Mouse (Mus musculus) lung, embryonic 16.5 days (tissue): ENCODE data around the gene Gla. TPM values are rescaled to one million over a fixed set of nuclear protein-coding genes. Genes with fewer than 3 reads are reported as not detected.

ENCODE experiments used
- ATAC-seq: fragments of 200-750 bp; cut with Nextera tagmentation; 2 replicates; pipeline ENCODE4 v1.8.0; 2017; ENCODE audit warnings: low read depth, mild to moderate bottlenecking, moderate library complexity
- H3K27ac ChIP-seq: fragments of 300-500 bp; sonication (generic); 2 replicates; pipeline ENCODE4 v1.5.1; 2014; ENCODE audit warnings: mild to moderate bottlenecking, control low read depth, low read length
- H3K27me3 ChIP-seq: fragments of 300-500 bp; sonication (generic); 2 replicates; pipeline ENCODE4 v1.6.1; 2014; ENCODE audit warnings: low read depth, low read length, mixed read lengths; ENCODE audit not compliant: control insufficient read depth, insufficient read depth
- H3K36me3 ChIP-seq: fragments of 300-500 bp; sonication (generic); 2 replicates; pipeline ENCODE4 v1.6.1; 2014; ENCODE audit warnings: low read length; ENCODE audit not compliant: control insufficient read depth, insufficient read depth
- H3K4me1 ChIP-seq: fragments of 300-500 bp; sonication (generic); replicated peaks from 2 replicates; pipeline ENCODE4 v1.6.1; 2014; ENCODE audit warnings: low read length, mixed read lengths; ENCODE audit not compliant: control insufficient read depth, insufficient read depth
- H3K4me2 ChIP-seq: fragments of 300-500 bp; sonication (generic); 2 replicates; pipeline ENCODE4 v1.6.1; 2014; ENCODE audit warnings: low read depth, low read length, control low read depth
- H3K4me3 ChIP-seq: fragments of 300-500 bp; sonication (generic); 2 replicates; pipeline ENCODE4 v1.5.1; 2014; ENCODE audit warnings: mild to moderate bottlenecking, low read length, control low read depth
- H3K9ac ChIP-seq: fragments of 300-500 bp; sonication (generic); 2 replicates; pipeline ENCODE4 v1.6.1; 2014; ENCODE audit warnings: low read length, control low read depth
- H3K9me3 ChIP-seq: fragments of 300-500 bp; sonication (generic); 2 replicates; pipeline ENCODE4 v1.6.1; 2016; ENCODE audit warnings: low read length; ENCODE audit not compliant: control insufficient read depth
- WGBS: fragments of 180-500 bp; shearing (Covaris S2); extraction: QIAGEN DNeasy Blood & Tissue Kit; methylation state at CpG from one replicate; pipeline ENCODE4 v1.1.7; 2014; 5-methylcytosine and 5-hydroxymethylcytosine counted together
- polyA plus RNA-seq: library from polyadenylated mRNA; unstranded; fragments of >200 nt; fragmentation: Nextera tagmentation; extraction: Ambion mirVana; gene quantifications from 2 replicates; pipeline ENCODE4 v1.2.1, GENCODE M21; 2015

Gla gene
- 6.9 TPM in 2 replicates for polyA plus RNA-seq

DNA sequence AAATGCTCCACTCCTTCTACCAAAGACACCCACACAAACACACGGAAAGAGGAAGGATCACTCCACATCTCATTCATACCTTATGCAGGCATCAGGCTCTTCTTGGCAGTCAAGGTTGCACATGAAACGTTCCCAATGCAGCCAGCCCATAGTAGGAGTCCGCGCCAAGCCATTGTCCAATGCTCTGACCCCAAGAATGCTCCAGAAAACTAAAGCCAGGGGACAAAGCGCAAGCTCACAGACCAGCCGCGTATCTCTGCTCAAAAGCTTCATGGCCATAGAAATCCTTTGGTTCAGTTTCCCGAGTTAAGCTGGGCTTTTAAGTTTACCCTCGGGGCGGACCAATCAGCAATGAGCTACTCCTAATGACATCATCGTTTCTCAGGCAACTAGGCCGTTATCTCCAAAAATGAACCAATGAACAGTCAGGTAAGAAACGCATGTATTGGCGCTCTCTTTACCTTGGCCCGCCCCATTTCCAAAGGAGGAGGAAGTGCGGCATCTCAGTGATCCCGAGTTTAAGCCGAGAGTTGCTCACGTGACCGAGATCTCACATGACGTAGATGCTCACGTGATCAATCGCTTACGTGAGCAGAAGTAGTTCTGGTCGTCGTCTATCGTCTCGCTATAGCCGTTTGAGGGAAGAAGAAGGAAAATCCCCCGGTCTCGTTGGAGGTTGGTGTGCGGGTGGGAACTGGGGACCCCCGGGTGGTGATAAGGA is at the start of gene Gla, which contains the start of gene Hnrnph2:
Gla (minus strand) TSS at position 467 of the 721 bp plus-strand sequence.
Hnrnph2 (plus strand) TSS at position 521 of the 721 bp plus-strand sequence.
- peak within 1 kb of the TSS; percentile 75 for H3K9ac ChIP-seq
- no peaks in the 10 kb centered on the region for H3K36me3 ChIP-seq
- H3K27ac ChIP-seq = peak within 1 kb of the TSS; percentile 91
- 13% methylated on average over 33 of the region's 33 CpGs for WGBS
- H3K27me3 ChIP-seq = no peaks in the 10 kb centered on the region
- ATAC-seq = peak; percentile 98
- 0 out of 2 replicates have a peak, but pooled peaks cover 3% of the 10 kb centered on the region for H3K4me1 ChIP-seq
- no peaks in the 10 kb centered on the region for H3K9me3 ChIP-seq
- peak within 1 kb of the TSS; percentile 62 for H3K4me3 ChIP-seq
- H3K4me2 ChIP-seq = peak within 1 kb of the TSS; percentile 65

DNA sequence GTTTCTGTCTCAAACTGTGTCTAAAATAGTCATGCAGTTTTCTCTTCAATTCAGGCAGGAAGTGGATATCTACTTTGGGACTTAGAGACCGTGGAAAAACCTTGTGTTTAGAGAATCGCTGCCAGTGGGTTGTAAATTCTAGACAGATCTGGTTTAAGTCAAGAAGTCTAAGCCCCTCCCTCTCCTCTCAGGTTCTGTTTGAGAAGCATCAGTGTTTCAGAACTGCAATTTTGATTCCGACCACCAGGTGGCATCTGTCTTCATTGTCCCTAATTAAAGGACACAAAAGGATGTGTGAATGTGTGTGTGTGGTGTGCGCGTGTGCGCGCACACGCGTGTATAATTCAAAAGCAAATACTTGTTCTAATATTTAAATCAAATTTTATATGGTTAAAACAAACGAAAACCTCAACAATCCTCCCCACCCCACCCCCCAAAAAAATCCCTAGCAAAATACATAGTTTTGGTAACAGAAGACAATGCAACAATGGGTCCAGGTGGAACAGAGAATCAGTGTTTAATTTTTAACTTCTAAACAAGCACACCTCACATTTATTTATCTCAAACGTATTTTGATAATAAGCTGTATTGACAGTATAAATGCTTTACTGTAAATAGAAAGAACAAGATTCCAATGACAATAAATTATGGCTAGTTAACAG is 47.2 kb upstream of the Gla start:
- Histone ChIP-seq H3K9ac (no peak overlapping the region), H3K27me3 (no peaks in the 10 kb centered on the region), H3K4me1 (no peaks in the 10 kb centered on the region), H3K9me3 (no peaks in the 10 kb centered on the region), H3K4me3 (no peak overlapping the region), H3K27ac (no peak overlapping the region), H3K36me3 (no peaks in the 10 kb centered on the region), H3K4me2 (0 out of 2 replicates have a peak overlapping the region, but pooled peaks have one; percentile 4)
- WGBS = 23% methylated on average over 11 of the region's 11 CpGs
- ATAC-seq = peak; percentile 71; the same call in 1 of the 2 replicates

DNA sequence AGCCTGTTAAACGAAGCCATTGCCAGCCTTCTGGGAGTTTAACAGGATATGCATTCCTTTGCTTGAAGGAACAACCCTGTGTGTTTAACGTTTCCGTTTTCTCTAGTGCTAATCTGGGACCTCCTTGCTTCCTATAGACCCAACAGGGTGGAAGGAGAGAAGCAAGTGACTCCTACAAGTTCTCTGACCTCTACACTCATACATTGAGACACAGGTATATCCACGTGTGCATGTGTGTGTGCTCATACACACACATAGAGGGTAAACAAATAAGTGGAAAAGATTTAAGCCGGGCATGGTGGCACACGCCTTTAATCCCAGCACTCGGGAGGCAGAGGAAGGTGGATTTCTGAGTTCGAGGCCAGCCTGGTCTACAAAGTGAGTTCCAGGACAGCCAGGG is 46.5 kb upstream of the Gla start:
- H3K36me3 ChIP-seq = no peaks in the 10 kb centered on the region
- H3K4me1 ChIP-seq = no peaks in the 10 kb centered on the region
- H3K9me3 ChIP-seq = no peaks in the 10 kb centered on the region
- H3K27ac ChIP-seq = no peak overlapping the region
- no peak overlapping the region for H3K9ac ChIP-seq
- H3K27me3 ChIP-seq = no peaks in the 10 kb centered on the region
- 64% methylated on average over 8 of the region's 8 CpGs for WGBS
- H3K4me3 ChIP-seq = no peak overlapping the region
- no peak for ATAC-seq
- no peak overlapping the region for H3K4me2 ChIP-seq

DNA sequence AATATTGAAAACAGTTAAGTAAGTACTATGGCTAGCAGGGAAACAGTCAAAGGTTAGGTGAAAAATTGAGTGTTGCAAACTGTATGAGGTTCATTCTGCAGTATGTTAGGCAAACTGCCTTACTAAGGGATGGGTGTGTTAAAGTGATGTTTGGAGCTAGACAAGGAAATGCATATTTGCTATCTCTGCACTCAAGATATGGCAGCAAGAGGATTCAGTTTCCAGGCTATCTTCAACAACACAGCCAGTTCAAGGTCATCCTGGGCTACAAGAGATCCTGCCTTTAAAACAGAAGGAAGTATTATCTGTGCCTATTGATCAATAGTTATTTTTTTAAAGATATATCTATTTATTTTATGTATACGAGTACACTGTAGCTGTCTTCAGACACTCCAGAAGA is 45.4 kb upstream of the Gla start:
- Histone ChIP-seq H3K9ac (no peak overlapping the region), H3K36me3 (no peaks in the 10 kb centered on the region), H3K4me2 (no peak overlapping the region), H3K27me3 (no peaks in the 10 kb centered on the region), H3K4me3 (no peak overlapping the region), H3K9me3 (no peaks in the 10 kb centered on the region), H3K4me1 (no peaks in the 10 kb centered on the region), H3K27ac (no peak overlapping the region)
- no peak for ATAC-seq
- 87% methylated on average over 1 of the region's 1 CpGs for WGBS

DNA sequence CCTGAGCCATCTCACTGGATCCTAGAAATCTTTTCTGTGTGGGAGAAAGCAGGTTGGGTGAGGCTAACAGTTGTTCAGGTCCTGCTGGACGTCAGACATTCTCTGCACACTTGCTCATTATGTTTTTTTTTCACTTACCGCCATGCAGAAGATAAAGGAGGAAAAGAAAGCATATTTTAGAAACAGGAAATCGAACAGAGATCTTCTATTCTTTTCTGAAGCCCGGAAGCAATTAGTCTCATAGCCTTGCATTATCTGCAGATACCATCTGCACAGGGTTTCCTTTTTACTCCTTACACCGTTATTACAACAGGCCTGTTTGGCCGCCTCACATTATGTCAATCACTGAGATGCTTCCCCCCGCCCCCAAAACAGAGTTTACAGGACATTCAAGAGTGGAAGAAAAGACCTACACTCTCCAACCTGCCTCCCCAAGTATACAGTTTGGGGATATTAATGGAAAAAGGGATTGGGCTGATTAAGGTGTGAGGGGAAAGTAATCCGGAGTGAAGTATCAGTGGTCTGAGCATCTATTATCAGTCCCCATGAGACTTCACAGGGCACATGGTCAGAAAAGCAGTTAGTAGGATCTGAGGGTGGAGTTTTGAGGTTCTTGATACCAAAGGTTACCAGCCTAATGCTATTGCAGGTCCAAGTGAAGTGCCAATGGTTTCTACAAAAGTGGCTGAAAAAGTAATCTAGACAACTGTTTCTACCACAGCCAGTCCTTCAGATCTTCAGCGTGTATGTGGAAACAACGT is 40.3 kb upstream of the Gla start:
- ATAC-seq = peak; percentile 66
- 53% methylated on average over 10 of the region's 10 CpGs for WGBS

DNA sequence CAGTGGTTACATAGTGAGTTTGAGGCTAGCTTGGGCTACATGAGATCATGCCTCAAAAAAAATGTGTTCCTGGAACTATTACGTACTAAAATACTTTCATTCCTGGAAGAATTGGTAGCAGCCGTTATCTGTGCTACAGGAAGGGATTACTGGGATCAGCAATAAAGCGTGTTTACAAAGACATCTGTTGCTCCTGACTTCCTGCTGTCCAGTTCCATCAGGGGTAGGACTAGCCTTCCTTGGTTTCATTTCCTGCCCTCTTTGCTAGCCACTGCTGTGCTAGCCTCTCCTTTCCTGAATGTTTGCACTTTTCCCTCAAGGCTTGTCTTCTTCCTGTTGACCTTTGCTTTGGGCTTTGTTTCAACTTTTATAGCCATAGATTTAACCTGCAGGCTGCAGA is 34.9 kb upstream of the Gla start:
- Histone ChIP-seq H3K4me1 (no peaks in the 10 kb centered on the region), H3K9me3 (no peaks in the 10 kb centered on the region), H3K4me3 (no peak overlapping the region), H3K4me2 (no peak overlapping the region), H3K27me3 (no peaks in the 10 kb centered on the region), H3K9ac (no peak overlapping the region), H3K27ac (peak overlapping the region; percentile 61), H3K36me3 (no peaks in the 10 kb centered on the region)
- 40% methylated on average over 3 of the region's 3 CpGs for WGBS
- ATAC-seq = peak; percentile 31; the same call in 1 of the 2 replicates

More for the DNA sequence above, 40.3 kb upstream of the Gla start:
- Histone ChIP-seq H3K9ac (no peak overlapping the region), H3K4me1 (no peaks in the 10 kb centered on the region), H3K9me3 (no peaks in the 10 kb centered on the region), H3K36me3 (no peaks in the 10 kb centered on the region), H3K27me3 (no peaks in the 10 kb centered on the region), H3K4me3 (no peak overlapping the region), H3K27ac (peak overlapping the region; percentile 39), H3K4me2 (no peak overlapping the region)

DNA sequence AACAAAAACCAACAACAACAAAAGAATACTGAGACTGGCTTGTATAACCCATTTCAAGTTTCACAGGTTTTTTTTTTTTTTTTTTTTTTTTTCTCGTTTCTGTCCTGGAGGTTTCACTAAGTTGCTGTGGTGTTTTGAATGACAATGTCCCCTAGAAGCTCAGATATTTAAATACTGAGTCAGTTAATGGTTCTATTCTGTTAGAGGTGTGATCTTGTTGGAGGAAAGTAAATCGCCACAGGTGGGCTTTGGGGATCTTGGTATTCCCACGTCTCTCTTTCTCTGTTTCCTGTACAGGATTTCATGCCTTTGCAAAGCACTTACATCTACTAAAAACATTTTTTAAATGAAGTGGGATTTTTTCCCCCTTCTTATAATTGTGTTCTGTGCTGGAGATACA is 34.2 kb upstream of the Gla start:
- no peaks in the 10 kb centered on the region for H3K9me3 ChIP-seq
- H3K27ac ChIP-seq = no peak overlapping the region
- WGBS = 65% methylated on average over 3 of the region's 3 CpGs
- no peaks in the 10 kb centered on the region for H3K36me3 ChIP-seq
- no peaks in the 10 kb centered on the region for H3K27me3 ChIP-seq
- H3K4me3 ChIP-seq = no peak overlapping the region
- H3K4me2 ChIP-seq = no peak overlapping the region
- no peak overlapping the region for H3K9ac ChIP-seq
- ATAC-seq = no peak
- no peaks in the 10 kb centered on the region for H3K4me1 ChIP-seq

DNA sequence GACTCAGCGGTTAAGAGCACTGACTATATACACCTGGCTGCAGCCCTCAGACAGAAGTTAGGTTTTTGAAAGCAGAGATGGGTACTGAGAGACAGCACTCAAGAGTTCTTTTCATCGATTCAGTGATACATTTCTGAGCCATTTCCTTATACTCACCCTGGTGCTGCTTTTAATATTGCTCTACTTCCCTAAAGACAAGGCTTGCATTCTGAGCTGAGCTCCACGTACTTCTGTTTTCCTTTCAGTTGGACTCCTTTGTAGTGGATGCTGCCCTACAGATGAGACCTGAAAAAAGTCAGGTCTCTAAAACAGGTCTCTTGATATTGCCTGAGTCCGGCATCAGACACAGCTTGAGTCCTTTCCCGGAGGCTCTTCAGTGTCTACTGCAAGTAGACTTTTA is 31.8 kb upstream of the Gla start:
- Histone ChIP-seq H3K4me2 (no peak overlapping the region), H3K27ac (no peak overlapping the region), H3K4me1 (no peaks in the 10 kb centered on the region), H3K9ac (no peak overlapping the region), H3K4me3 (no peak overlapping the region), H3K9me3 (no peaks in the 10 kb centered on the region), H3K27me3 (no peaks in the 10 kb centered on the region), H3K36me3 (no peaks in the 10 kb centered on the region)
- WGBS = 91% methylated on average over 5 of the region's 5 CpGs
- no peak for ATAC-seq

DNA sequence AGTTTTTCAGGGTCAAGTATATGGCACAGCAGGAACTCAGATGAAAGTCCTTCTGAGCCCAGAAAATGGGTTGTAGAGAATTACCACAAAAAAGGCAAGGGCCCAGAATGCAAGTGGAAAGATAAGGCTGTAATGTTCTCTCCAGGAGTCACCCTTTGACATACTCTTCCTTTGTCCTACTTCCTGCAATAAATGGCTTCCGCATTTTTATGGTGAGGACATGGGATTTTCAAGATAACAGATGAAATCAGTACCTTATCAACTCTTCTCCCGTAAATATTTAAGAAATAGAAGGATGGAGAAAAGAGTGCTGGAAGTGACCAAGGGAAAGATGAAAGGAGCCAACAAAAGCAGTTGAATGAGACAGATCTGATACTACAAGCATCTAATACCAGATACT is 27.3 kb upstream of the Gla start:
- Histone ChIP-seq H3K27me3 (no peaks in the 10 kb centered on the region), H3K9ac (no peak overlapping the region), H3K27ac (no peak overlapping the region), H3K9me3 (no peaks in the 10 kb centered on the region), H3K4me3 (no peak overlapping the region), H3K4me2 (no peak overlapping the region), H3K36me3 (no peaks in the 10 kb centered on the region), H3K4me1 (no peaks in the 10 kb centered on the region)
- WGBS = 60% methylated on average over 2 of the region's 2 CpGs
- ATAC-seq = no peak
